Mouse (Mus musculus): Measurements from ENCODE around the gene Tmem200a.

GRCm38 (mm10) chr10:26034931-26035330 is 43.9 kb downstream of the Tmem200a start:
- TF ChIP-seq EP300 (IDR thresholded peaks at IDR 0.05; ENCODE audit: low read depth) (no peak), CTCF (IDR thresholded peaks at IDR 0.05; ENCODE audit: low read depth) (no peak)
